23 mouse cellular contexts compared by ENCODE assay signal in the genomic region with DNA sequence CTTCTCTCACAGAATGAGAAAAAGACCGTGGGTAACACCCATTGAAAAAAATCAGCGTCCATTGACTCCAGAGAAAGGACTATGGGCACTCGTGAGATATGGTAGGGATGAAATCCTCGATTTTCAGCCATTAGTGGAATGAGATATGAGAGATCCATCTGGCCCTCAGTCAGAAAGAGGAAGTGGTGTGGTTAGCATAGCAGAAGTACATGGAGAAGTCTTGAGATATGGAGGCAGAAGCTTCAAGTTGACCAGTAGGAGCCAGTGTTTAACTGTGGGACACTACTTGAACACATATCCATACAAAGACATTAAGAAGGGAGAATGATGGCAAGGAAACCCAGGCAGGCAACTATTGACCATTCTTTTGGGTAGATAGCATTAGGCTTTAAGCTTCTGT.
DNase-seq lines count a peak whose midpoint lies in the region; ATAC-seq and TF ChIP-seq lines count a peak whose summit lies in the region.
"Had no signal": no experiment of that assay in that cellular context is flagged by ENCODE, and none has a peak within 500 bp of the region (broad histone marks: within the 10 kb centered on the region; RNA-seq: fewer than 3 reads in every experiment).

No protein-coding gene starts in this region.

- 82% methylated on average over 4 of the region's 4 CpGs for WGBS in lung, postnatal 0 days
- 84% methylated on average over 4 of the region's 4 CpGs for WGBS in lung, adult 2 months
- 32% methylated on average over 4 of the region's 4 CpGs for WGBS in bone marrow, adult 2 months
- 87% methylated on average over 4 of the region's 4 CpGs for WGBS in forebrain, embryonic 10.5 days

- ATAC-seq in lung, postnatal 0 days: no peak
- peak; percentile 96 for ATAC-seq in megakaryocyte, adult 5-6 weeks (ENCODE audit: poor library complexity, severe bottlenecking)
- ATAC-seq: CD4-positive, CD25-positive, alpha-beta regulatory T cell, adult 4 months; hindbrain, postnatal 0 days; midbrain, embryonic 13.5 days had no signal

- no peak for TF ChIP-seq POLR2A in lung, adult 2 months (IDR thresholded peaks at IDR 0.05; ENCODE audit: borderline replicate concordance, extremely low read depth, low read depth, low read length)
- no peak for TF ChIP-seq POLR2A in bone marrow, adult 2 months (IDR thresholded peaks at IDR 0.05; ENCODE audit: borderline replicate concordance, control insufficient read depth, low read depth, low read length)

- TF ChIP-seq EP300 in lung, postnatal 0 days (IDR thresholded peaks at IDR 0.05): no peak

- H3K36me3 ChIP-seq in lung, postnatal 0 days (ENCODE audit: insufficient read depth, low read length): no peaks in the 10 kb centered on the region
- H3K36me3 ChIP-seq in forebrain, embryonic 10.5 days (replicated peaks): no peaks in the 10 kb centered on the region
- H3K36me3 ChIP-seq: embryonic facial prominence, embryonic 15.5 days; G1E; heart, embryonic 15.5 days; lung, embryonic 15.5 days; midbrain, embryonic 13.5 days; neural tube, embryonic 13.5 days; stomach, embryonic 15.5 days had no signal

- peak; percentile 44 for DNase-seq in lung, postnatal 0 days (ENCODE audit: low spot score)
- no peak for DNase-seq in lung, adult 2 months
- DNase-seq in forebrain, embryonic 10.5 days (ENCODE audit: extremely low spot score, low spot score): no peak
- no peak for DNase-seq in testis, postnatal 14 days (ENCODE audit: low spot score)
- DNase-seq in adrenal gland, postnatal 25 days: no peak
- DNase-seq: cerebellum, adult 9-11 months; embryo, embryonic 11 days; heart, adult 18-20 months; heart, postnatal 4 days; kidney, adult 18-20 months; left cerebral cortex, postnatal 4 days had no signal

- H3K4me3 ChIP-seq in lung, postnatal 0 days (ENCODE audit: low read depth, low read length): no peak overlapping the region
- H3K4me3 ChIP-seq in lung, adult 2 months (replicated peaks; ENCODE audit: extremely low read depth, low read depth, low read length): no peak overlapping the region
- H3K4me3 ChIP-seq in bone marrow, adult 2 months (replicated peaks; ENCODE audit: control insufficient read depth, low read depth, low read length): no peak overlapping the region
- no peak overlapping the region for H3K4me3 ChIP-seq in forebrain, embryonic 10.5 days
- H3K4me3 ChIP-seq: embryonic facial prominence, embryonic 15.5 days; heart, embryonic 15.5 days; lung, embryonic 15.5 days; midbrain, embryonic 13.5 days; neural tube, embryonic 13.5 days; stomach, embryonic 15.5 days had no signal

- no peak overlapping the region for H3K4me2 ChIP-seq in lung, postnatal 0 days (replicated peaks; ENCODE audit: low read depth, low read length)
- H3K4me2 ChIP-seq: embryonic facial prominence, embryonic 15.5 days; heart, embryonic 15.5 days; lung, embryonic 15.5 days; midbrain, embryonic 13.5 days; neural tube, embryonic 13.5 days; stomach, embryonic 15.5 days had no signal

- no peaks in the 10 kb centered on the region for H3K27me3 ChIP-seq in lung, postnatal 0 days (replicated peaks; ENCODE audit: insufficient read depth, low read length)
- no peaks in the 10 kb centered on the region for H3K27me3 ChIP-seq in forebrain, embryonic 10.5 days (ENCODE audit: poor library complexity, severe bottlenecking)
- H3K27me3 ChIP-seq: embryonic facial prominence, embryonic 15.5 days; heart, embryonic 15.5 days; lung, embryonic 15.5 days; midbrain, embryonic 13.5 days; neural tube, embryonic 13.5 days; stomach, embryonic 15.5 days had no signal

- peak; percentile 33; the same call in 1 of the 2 replicates for TF ChIP-seq CTCF in lung, postnatal 0 days (IDR thresholded peaks at IDR 0.05)
- TF ChIP-seq CTCF in lung, adult 2 months (IDR thresholded peaks at IDR 0.05; ENCODE audit: insufficient read depth, low read length): no peak
- peak; percentile 35; the same call in 1 of the 2 replicates for TF ChIP-seq CTCF in bone marrow, adult 2 months (IDR thresholded peaks at IDR 0.05; ENCODE audit: control insufficient read depth, insufficient read depth, low read length)

- no peak overlapping the region for H3K27ac ChIP-seq in lung, postnatal 0 days (ENCODE audit: low read length)
- no peak overlapping the region for H3K27ac ChIP-seq in bone marrow, adult 2 months (ENCODE audit: control insufficient read depth, insufficient read depth, low read depth, low read length, poor library complexity)
- H3K27ac ChIP-seq in forebrain, embryonic 10.5 days: no peak overlapping the region
- H3K27ac ChIP-seq: embryonic facial prominence, embryonic 15.5 days; heart, embryonic 15.5 days; hindbrain, postnatal 0 days; kidney, postnatal 0 days; lung, embryonic 15.5 days; midbrain, embryonic 13.5 days; neural tube, embryonic 13.5 days; stomach, embryonic 15.5 days had no signal

- no peak overlapping the region for H3K9ac ChIP-seq in lung, postnatal 0 days (replicated peaks; ENCODE audit: low read depth)
- H3K9ac ChIP-seq: embryonic facial prominence, embryonic 15.5 days; heart, embryonic 15.5 days; lung, embryonic 15.5 days; midbrain, embryonic 13.5 days; neural tube, embryonic 13.5 days; stomach, embryonic 15.5 days had no signal

- no peaks in the 10 kb centered on the region for H3K9me3 ChIP-seq in lung, postnatal 0 days (ENCODE audit: low read length)
- H3K9me3 ChIP-seq in forebrain, embryonic 10.5 days: no peaks in the 10 kb centered on the region
- H3K9me3 ChIP-seq: embryonic facial prominence, embryonic 15.5 days; heart, embryonic 15.5 days; lung, embryonic 15.5 days; midbrain, embryonic 13.5 days; neural tube, embryonic 13.5 days; stomach, embryonic 15.5 days had no signal

- H3K4me1 ChIP-seq in lung, postnatal 0 days (ENCODE audit: insufficient read depth, low read depth, low read length): peaks cover 7% of the 10 kb centered on the region; the same call in 1 of the 2 replicates
- H3K4me1 ChIP-seq in lung, adult 2 months (ENCODE audit: control insufficient read depth, insufficient read depth, low read length): no peaks in the 10 kb centered on the region
- peaks cover 2% of the 10 kb centered on the region; the same call in 1 of the 2 replicates for H3K4me1 ChIP-seq in bone marrow, adult 2 months (ENCODE audit: control insufficient read depth, insufficient read depth, low read length)
- H3K4me1 ChIP-seq in forebrain, embryonic 10.5 days: no peaks in the 10 kb centered on the region
- H3K4me1 ChIP-seq: midbrain, embryonic 13.5 days; neural tube, embryonic 13.5 days had no signal
